Mouse (Mus musculus): Measurements from ENCODE around the gene Susd2. TPM values are rescaled to one million over a fixed set of nuclear protein-coding genes. Genes with fewer than 3 reads are reported as not detected.

Susd2 gene
- total and polyA plus RNA-seq, 3 experiments = 0.51 to 3.0 (median 0.70) TPM

DNA sequence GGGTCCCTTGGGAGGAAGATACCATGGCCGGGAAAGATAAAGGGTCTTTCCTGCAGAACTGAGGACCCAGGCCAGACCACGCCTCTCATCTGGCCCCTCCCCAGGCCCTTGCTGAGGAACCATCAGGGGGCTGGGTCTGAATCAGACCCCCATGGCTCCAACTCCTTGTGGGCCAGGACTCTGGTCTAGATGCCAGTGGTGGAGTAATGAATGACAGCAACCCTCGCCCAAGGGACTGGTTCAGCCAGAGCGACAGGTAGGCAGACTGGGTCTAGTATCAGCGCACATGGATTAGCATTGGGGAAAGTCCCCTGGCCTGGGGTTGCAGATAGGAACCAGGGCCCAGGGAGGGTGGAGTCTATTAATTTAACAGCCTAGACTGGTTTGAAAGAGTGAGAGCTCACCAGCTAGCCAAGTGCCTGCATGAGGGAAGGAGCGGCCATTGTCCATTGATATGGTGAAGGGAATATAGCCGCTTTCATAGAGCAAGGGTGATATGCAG lies 2.0 kb downstream of the Susd2 start:
- dilution Hi-C loops (cut with MboI; ENCODE audit: extremely low pct_ligation_motif_present, extremely low pct_unique_long_range_greater_than_20kb, low sequenced_read_pairs) (no loop called here), in situ Hi-C loops (cut with MboI; ENCODE audit: low pct_ligation_motif_present, low pct_unique_long_range_greater_than_20kb, low sequenced_read_pairs) (no loop called here)
- Histone ChIP-seq H3K27ac (ENCODE audit: insufficient read depth, low read depth) (no peak overlapping the region), H3K36me3 (replicated peaks in 1 of 2; ENCODE audit: control insufficient read depth in 1 of 2, insufficient read depth in 1 of 2, low read length in 1 of 2) (peaks cover 15 to 65% of the 10 kb centered on the region in 2 experiments), H3K9me3 (replicated peaks; ENCODE audit: low read length) (no peaks in the 10 kb centered on the region), H3K27me3 (replicated peaks) (no peaks in the 10 kb centered on the region), H3K4me1 (ENCODE audit: control insufficient read depth in 1 of 2, insufficient read depth in 2 of 2) (peaks cover 31 to 40% of the 10 kb centered on the region in 2 experiments), H3K9ac (ENCODE audit: insufficient read depth, low read depth) (no peak overlapping the region), H3K4me3 (replicated peaks in 1 of 3; ENCODE audit: low read depth in 2 of 3, low read length in 2 of 3, poor library complexity in 1 of 3) (no peak overlapping the region), H3K4me2 (ENCODE audit: insufficient read depth, low read depth, poor library complexity, severe bottlenecking) (no peak overlapping the region), H3K79me2 (replicated peaks; ENCODE audit: control insufficient read depth, extremely low read depth, insufficient read depth, poor library complexity, severe bottlenecking) (no peaks in the 10 kb centered on the region)
- peak; percentile 78 for DNase-seq (ENCODE audit: extremely low read depth)
- 0 out of 2 replicates have a peak, but pooled peaks have one; percentile 37 for TF ChIP-seq MYC (IDR thresholded peaks at IDR 0.05; ENCODE audit: low read depth, low read length)
- TF ChIP-seq MEF2A (IDR thresholded peaks at IDR 0.05; ENCODE audit: borderline replicate concordance, low read depth, low read length) = no peak
- TF ChIP-seq E2F4 (IDR thresholded peaks at IDR 0.05; ENCODE audit: insufficient replicate concordance, low read depth, low read length) = no peak

DNA sequence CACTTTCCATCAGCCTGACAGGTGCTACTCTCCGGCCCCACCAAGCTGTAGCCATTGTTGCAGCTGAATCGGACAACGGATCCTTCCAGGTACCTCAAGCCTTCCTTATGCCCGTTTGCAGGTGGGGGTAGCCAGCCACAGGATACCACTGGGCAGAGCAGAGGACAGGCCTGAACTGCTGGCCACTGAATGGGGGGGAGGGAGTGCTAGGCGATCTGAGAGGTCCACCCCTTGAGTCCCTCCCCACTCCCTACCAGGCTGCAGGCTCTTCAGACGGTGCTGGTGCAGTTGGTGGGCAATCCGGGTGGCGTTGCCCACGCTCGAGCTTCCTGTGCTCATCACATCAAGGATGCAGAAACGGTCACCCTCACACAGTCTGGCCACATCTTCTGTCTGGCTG lies 6.1 kb downstream of the Susd2 start:
- Histone ChIP-seq H3K9ac (ENCODE audit: insufficient read depth, low read depth) (no peak overlapping the region), H3K9me3 (replicated peaks; ENCODE audit: low read length) (no peaks in the 10 kb centered on the region), H3K27me3 (replicated peaks) (no peaks in the 10 kb centered on the region), H3K36me3 (replicated peaks in 1 of 2; ENCODE audit: control insufficient read depth in 1 of 2, insufficient read depth in 1 of 2, low read length in 1 of 2) (peaks cover 0 to 42% of the 10 kb centered on the region in 2 experiments), H3K4me3 (replicated peaks in 1 of 3; ENCODE audit: low read depth in 2 of 3, low read length in 2 of 3, poor library complexity in 1 of 3) (no peak overlapping the region), H3K27ac (ENCODE audit: insufficient read depth, low read depth) (no peak overlapping the region), H3K4me2 (ENCODE audit: insufficient read depth, low read depth, poor library complexity, severe bottlenecking) (no peak overlapping the region), H3K79me2 (replicated peaks; ENCODE audit: control insufficient read depth, extremely low read depth, insufficient read depth, poor library complexity, severe bottlenecking) (no peaks in the 10 kb centered on the region), H3K4me1 (ENCODE audit: control insufficient read depth in 1 of 2, insufficient read depth in 2 of 2) (peaks cover 22 to 39% of the 10 kb centered on the region in 2 experiments)
- dilution Hi-C loops (cut with MboI; ENCODE audit: extremely low pct_ligation_motif_present, extremely low pct_unique_long_range_greater_than_20kb, low sequenced_read_pairs) = no loop called here
- DNase-seq (ENCODE audit: extremely low read depth) = no peak
- in situ Hi-C loops (cut with MboI; ENCODE audit: low pct_ligation_motif_present, low pct_unique_long_range_greater_than_20kb, low sequenced_read_pairs) = loop anchor here (10.0 kb wide), 1 partner anchor 53 kb away; the partner anchor contains the start of gene Ggt5
- TF ChIP-seq IRF4 (IDR thresholded peaks at IDR 0.05; ENCODE audit: low read depth, low read length) (no peak), RCOR1 (conservative IDR thresholded peaks at IDR 0.05; ENCODE audit: low read depth, low read length) (no peak), NRF1 (IDR thresholded peaks at IDR 0.05; ENCODE audit: low read depth, low read length) (no peak), HCFC1 (IDR thresholded peaks at IDR 0.05; ENCODE audit: low read depth, low read length) (no peak), MEF2A (IDR thresholded peaks at IDR 0.05; ENCODE audit: borderline replicate concordance, low read depth, low read length) (no peak), BHLHE40 (IDR thresholded peaks at IDR 0.05; ENCODE audit: low read depth, low read length) (no peak), KAT2A (IDR thresholded peaks at IDR 0.05; ENCODE audit: insufficient replicate concordance, low read length) (no peak), CHD1 (IDR thresholded peaks at IDR 0.05; ENCODE audit: low read depth, low read length) (no peak), ZKSCAN1 (IDR thresholded peaks at IDR 0.05; ENCODE audit: borderline replicate concordance, low read depth, low read length) (no peak), NELFE (IDR thresholded peaks at IDR 0.05; ENCODE audit: low read depth, low read length) (no peak), MXI1 (IDR thresholded peaks at IDR 0.05; ENCODE audit: low read depth, low read length) (no peak), TCF12 (IDR thresholded peaks at IDR 0.05; ENCODE audit: low read depth, low read length) (no peak), ETS1 (conservative IDR thresholded peaks at IDR 0.05; ENCODE audit: low read depth, low read length) (no peak), POLR2A (IDR thresholded peaks at IDR 0.05; ENCODE audit: low read depth, low read length) (no peak), ZC3H11A (IDR thresholded peaks at IDR 0.05; ENCODE audit: low read depth, low read length) (no peak), SMC3 (IDR thresholded peaks at IDR 0.05; ENCODE audit: low read depth, low read length) (no peak), ZMIZ1 (IDR thresholded peaks at IDR 0.05; ENCODE audit: low read depth, low read length) (no peak), MAFK (IDR thresholded peaks at IDR 0.05; ENCODE audit: insufficient replicate concordance, low read length) (no peak), GABPA (IDR thresholded peaks at IDR 0.05; ENCODE audit: insufficient replicate concordance, low read depth, low read length) (no peak), E2F4 (IDR thresholded peaks at IDR 0.05; ENCODE audit: insufficient replicate concordance, low read depth, low read length) (no peak)

All from CH12.LX (cell line).